Mouse (Mus musculus): ENCODE data around the gene Ugt2b38. TPM values are rescaled to one million over a fixed set of nuclear protein-coding genes. Genes with fewer than 3 reads are reported as not detected.

The Ugt2b38 gene
- total and polyA plus RNA-seq, 3 experiments: not detected

- H3K4me3 ChIP-seq (ENCODE audit: low read depth, low read length): no peak overlapping the region
- TF ChIP-seq GATA2 (IDR thresholded peaks at IDR 0.05; ENCODE audit: borderline replicate concordance, low read depth, low read length) (no peak), POLR2AphosphoS5 (IDR thresholded peaks at IDR 0.05; ENCODE audit: insufficient replicate concordance, low read depth, low read length) (no peak), CTCF (IDR thresholded peaks at IDR 0.05; ENCODE audit: low read depth, low read length) (no peak), GATA1 (IDR thresholded peaks at IDR 0.05; ENCODE audit: borderline replicate concordance, low read length) (no peak), TAL1 (conservative IDR thresholded peaks at IDR 0.05; ENCODE audit: low read depth, low read length) (no peak)
- H3K27me3 ChIP-seq (ENCODE audit: insufficient read depth, low read length): no peaks in the 10 kb centered on the region
- no peaks in the 10 kb centered on the region for H3K4me1 ChIP-seq (ENCODE audit: insufficient read depth, low read depth, low read length)
- no peaks in the 10 kb centered on the region for H3K9me3 ChIP-seq (replicated peaks)
- DNase-seq (ENCODE audit: low spot score): no peak
- no peaks in the 10 kb centered on the region for H3K36me3 ChIP-seq (replicated peaks)
- no peak for ATAC-seq (ENCODE audit: extremely low read depth, insufficient number of reproducible peaks, low FRiP score, poor library complexity, severe bottlenecking)
These were observed 1.7 kb upstream of the Ugt2b38 start for GRCm38 (mm10) chr5:87425676-87426075.

- Histone ChIP-seq H3K36me3 (replicated peaks) (no peaks in the 10 kb centered on the region), H3K9me3 (replicated peaks) (no peaks in the 10 kb centered on the region; the same call in 1 of the 2 replicates), H3K4me1 (ENCODE audit: insufficient read depth, low read depth, low read length) (no peaks in the 10 kb centered on the region), H3K4me3 (ENCODE audit: low read depth, low read length) (no peak overlapping the region), H3K27me3 (ENCODE audit: insufficient read depth, low read length) (no peaks in the 10 kb centered on the region)
- DNase-seq (ENCODE audit: low spot score) (no peak), ATAC-seq (ENCODE audit: extremely low read depth, insufficient number of reproducible peaks, low FRiP score, poor library complexity, severe bottlenecking) (no peak)
- no peak for TF ChIP-seq POLR2AphosphoS5 (IDR thresholded peaks at IDR 0.05; ENCODE audit: insufficient replicate concordance, low read depth, low read length)
- TF ChIP-seq GATA1 (IDR thresholded peaks at IDR 0.05; ENCODE audit: borderline replicate concordance, low read length): no peak
- no peak for TF ChIP-seq CTCF (IDR thresholded peaks at IDR 0.05; ENCODE audit: low read depth, low read length)
- TF ChIP-seq GATA2 (IDR thresholded peaks at IDR 0.05; ENCODE audit: borderline replicate concordance, low read depth, low read length): no peak
- no peak for TF ChIP-seq TAL1 (conservative IDR thresholded peaks at IDR 0.05; ENCODE audit: low read depth, low read length)
These were observed 27.0 kb downstream of the Ugt2b38 start for GRCm38 (mm10) chr5:87396968-87397367.

GRCm38 (mm10) chr5:87390818-87391217, 33.2 kb downstream of the Ugt2b38 start:
- H3K4me1 ChIP-seq (ENCODE audit: insufficient read depth, low read depth, low read length): no peaks in the 10 kb centered on the region
- H3K4me3 ChIP-seq (ENCODE audit: low read depth, low read length): no peak overlapping the region
- no peak for ATAC-seq (ENCODE audit: extremely low read depth, insufficient number of reproducible peaks, low FRiP score, poor library complexity, severe bottlenecking)
- TF ChIP-seq CTCF (IDR thresholded peaks at IDR 0.05; ENCODE audit: low read depth, low read length) (no peak), TAL1 (conservative IDR thresholded peaks at IDR 0.05; ENCODE audit: low read depth, low read length) (no peak), GATA2 (IDR thresholded peaks at IDR 0.05; ENCODE audit: borderline replicate concordance, low read depth, low read length) (no peak), GATA1 (IDR thresholded peaks at IDR 0.05; ENCODE audit: borderline replicate concordance, low read length) (no peak), POLR2AphosphoS5 (IDR thresholded peaks at IDR 0.05; ENCODE audit: insufficient replicate concordance, low read depth, low read length) (no peak)
- no peaks in the 10 kb centered on the region for H3K27me3 ChIP-seq (ENCODE audit: insufficient read depth, low read length)
- no peak for DNase-seq (ENCODE audit: low spot score)
- H3K36me3 ChIP-seq (replicated peaks): no peaks in the 10 kb centered on the region
- no peaks in the 10 kb centered on the region; the same call in 1 of the 2 replicates for H3K9me3 ChIP-seq (replicated peaks)

GRCm38 (mm10) chr5:87380234-87380633, 43.8 kb downstream of the Ugt2b38 start:
- ATAC-seq (ENCODE audit: extremely low read depth, insufficient number of reproducible peaks, low FRiP score, poor library complexity, severe bottlenecking): no peak
- Histone ChIP-seq H3K4me1 (ENCODE audit: insufficient read depth, low read depth, low read length) (no peaks in the 10 kb centered on the region), H3K27me3 (ENCODE audit: insufficient read depth, low read length) (no peaks in the 10 kb centered on the region), H3K4me3 (ENCODE audit: low read depth, low read length) (no peak overlapping the region), H3K36me3 (replicated peaks) (no peaks in the 10 kb centered on the region), H3K9me3 (replicated peaks) (no peaks in the 10 kb centered on the region; the same call in 1 of the 2 replicates)
- TF ChIP-seq GATA1 (IDR thresholded peaks at IDR 0.05; ENCODE audit: borderline replicate concordance, low read length): no peak
- TF ChIP-seq GATA2 (IDR thresholded peaks at IDR 0.05; ENCODE audit: borderline replicate concordance, low read depth, low read length): no peak
- TF ChIP-seq POLR2AphosphoS5 (IDR thresholded peaks at IDR 0.05; ENCODE audit: insufficient replicate concordance, low read depth, low read length): no peak
- no peak for TF ChIP-seq CTCF (IDR thresholded peaks at IDR 0.05; ENCODE audit: low read depth, low read length)
- TF ChIP-seq TAL1 (conservative IDR thresholded peaks at IDR 0.05; ENCODE audit: low read depth, low read length): no peak
- DNase-seq (ENCODE audit: low spot score): no peak

- Histone ChIP-seq H3K4me1 (ENCODE audit: insufficient read depth, low read depth, low read length) (no peaks in the 10 kb centered on the region), H3K9me3 (replicated peaks) (no peaks in the 10 kb centered on the region; the same call in 1 of the 2 replicates), H3K36me3 (replicated peaks) (no peaks in the 10 kb centered on the region), H3K27me3 (ENCODE audit: insufficient read depth, low read length) (no peaks in the 10 kb centered on the region), H3K4me3 (ENCODE audit: low read depth, low read length) (no peak overlapping the region)
- no peak for TF ChIP-seq TAL1 (conservative IDR thresholded peaks at IDR 0.05; ENCODE audit: low read depth, low read length)
- TF ChIP-seq GATA2 (IDR thresholded peaks at IDR 0.05; ENCODE audit: borderline replicate concordance, low read depth, low read length): no peak
- TF ChIP-seq POLR2AphosphoS5 (IDR thresholded peaks at IDR 0.05; ENCODE audit: insufficient replicate concordance, low read depth, low read length): no peak
- TF ChIP-seq GATA1 (IDR thresholded peaks at IDR 0.05; ENCODE audit: borderline replicate concordance, low read length): no peak
- no peak for TF ChIP-seq CTCF (IDR thresholded peaks at IDR 0.05; ENCODE audit: low read depth, low read length)
- DNase-seq (ENCODE audit: low spot score): no peak
- no peak for ATAC-seq (ENCODE audit: extremely low read depth, insufficient number of reproducible peaks, low FRiP score, poor library complexity, severe bottlenecking)
These were observed 44.2 kb downstream of the Ugt2b38 start for GRCm38 (mm10) chr5:87379825-87380224.

GRCm38 (mm10) chr5:87375874-87376383, 48.1 kb downstream of the Ugt2b38 start:
- no peaks in the 10 kb centered on the region for H3K36me3 ChIP-seq (replicated peaks)
- H3K27me3 ChIP-seq (ENCODE audit: insufficient read depth, low read length): no peaks in the 10 kb centered on the region
- H3K9me3 ChIP-seq (replicated peaks): no peaks in the 10 kb centered on the region; the same call in none of the 2 replicates
- TF ChIP-seq GATA1 (IDR thresholded peaks at IDR 0.05; ENCODE audit: borderline replicate concordance, low read length): no peak
- no peak overlapping the region for H3K4me3 ChIP-seq (ENCODE audit: low read depth, low read length)
- no peaks in the 10 kb centered on the region for H3K4me1 ChIP-seq (ENCODE audit: insufficient read depth, low read depth, low read length)
- no peak for DNase-seq (ENCODE audit: low spot score)
- ATAC-seq (ENCODE audit: extremely low read depth, insufficient number of reproducible peaks, low FRiP score, poor library complexity, severe bottlenecking): no peak

Measured in G1E (cell line).